Mouse (Mus musculus) thymus, adult 2 months (tissue): ENCODE measurements around the gene Rtn4rl2.

Source experiments
- CTCF ChIP-seq: fragments of 200-500 bp; IDR thresholded peaks from 2 replicates; pipeline ENCODE4 v1.5.1; 2012; ENCODE audit warnings: mild to moderate bottlenecking, control low read depth, low read length, moderate library complexity, borderline replicate concordance; ENCODE audit not compliant: control insufficient read depth, poor library complexity, insufficient read depth; ENCODE audit errors: extremely low read depth
- POLR2A ChIP-seq: fragments of 200-500 bp; IDR thresholded peaks from 2 replicates; pipeline ENCODE4 v1.6.1; 2012; ENCODE audit warnings: mild to moderate bottlenecking, low read length, control low read depth, moderate library complexity; ENCODE audit not compliant: control insufficient read depth, poor library complexity, insufficient read depth; ENCODE audit errors: extremely low read depth

- TF ChIP-seq CTCF, result no peak
- TF ChIP-seq POLR2A, result no peak
Observed at GRCm38 (mm10) chr2:84918188-84918587, 31.7 kb upstream of the Rtn4rl2 start.
